Mouse (Mus musculus): ENCODE results near the gene Efnb2.

DNA sequence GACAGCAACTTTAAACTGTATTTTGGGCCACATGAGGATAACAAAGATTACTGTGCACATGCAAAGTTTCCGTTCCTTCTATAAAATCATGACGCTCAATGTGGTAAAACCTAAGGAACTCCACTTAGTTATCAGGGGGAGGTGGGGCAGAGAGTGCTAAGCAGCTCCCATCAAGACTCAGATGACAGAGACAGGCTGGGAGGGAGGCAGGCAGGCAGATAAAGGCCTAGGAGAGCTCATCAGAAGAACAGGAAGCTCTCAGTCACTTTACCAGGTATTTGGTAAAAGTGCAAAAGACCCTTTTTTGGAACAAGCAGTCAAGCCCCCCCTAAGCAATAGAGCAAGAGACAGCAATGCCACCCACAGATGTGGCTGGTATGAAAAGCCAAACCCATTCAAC lies 24.5 kb upstream of the Efnb2 start:
- TF ChIP-seq HCFC1 (IDR thresholded peaks at IDR 0.05; ENCODE audit: borderline replicate concordance, insufficient read depth, low read length) (no peak), ZC3H11A (IDR thresholded peaks at IDR 0.05; ENCODE audit: borderline replicate concordance, low read depth, low read length) (no peak)
